Mouse (Mus musculus) adrenal gland, postnatal 14 days (tissue): ENCODE results near the gene Zfp53. TPM values are rescaled to one million over a fixed set of nuclear protein-coding genes. Genes with fewer than 3 reads are reported as not detected.
"Not testable (repeated sequence)": the region's sequence is repeated elsewhere in the genome, so short reads cannot be mapped to it uniquely, and the experiment has no call there.

ENCODE experiments used
- DNase-seq: peaks from one replicate; pipeline ENCODE4 v3.0.0; 2021; ENCODE audit warnings: mixed read lengths
- long read RNA-seq, 2 experiments: library from polyadenylated mRNA; stranded (forward); transcript quantifications; one replicate each; pipeline ENCODE4 v2.0.0; 2021
- total RNA-seq: library from RNA; stranded (reverse); gene quantifications from 2 replicates; pipeline ENCODE4 v1.2.3, GENCODE M21; 2021

The Zfp53 gene
- 4.8 and 5.6 TPM in 2 replicates for total RNA-seq
- long read RNA-seq, experiment 1, partial matches to known transcripts = 2 of 5 reads
- long read RNA-seq, experiment 1, other reads (novel, unspliced or antisense) = 1 of 5 reads
- long read RNA-seq, experiment 2, partial matches to known transcripts = 1 of 10 reads
- long read RNA-seq, experiment 2, other reads (novel, unspliced or antisense) = 6 of 10 reads

- DNase-seq = peak; percentile 93
Observed at GRCm38 (mm10) chr17:21488760-21489499, at the start of gene Zfp53. Gene Zfp53, plus strand, starts transcription at chr17:21488998.

GRCm38 (mm10) chr17:21449669-21450068, 39.1 kb upstream of the Zfp53 start:
- peak; percentile 75 for DNase-seq

DNA sequence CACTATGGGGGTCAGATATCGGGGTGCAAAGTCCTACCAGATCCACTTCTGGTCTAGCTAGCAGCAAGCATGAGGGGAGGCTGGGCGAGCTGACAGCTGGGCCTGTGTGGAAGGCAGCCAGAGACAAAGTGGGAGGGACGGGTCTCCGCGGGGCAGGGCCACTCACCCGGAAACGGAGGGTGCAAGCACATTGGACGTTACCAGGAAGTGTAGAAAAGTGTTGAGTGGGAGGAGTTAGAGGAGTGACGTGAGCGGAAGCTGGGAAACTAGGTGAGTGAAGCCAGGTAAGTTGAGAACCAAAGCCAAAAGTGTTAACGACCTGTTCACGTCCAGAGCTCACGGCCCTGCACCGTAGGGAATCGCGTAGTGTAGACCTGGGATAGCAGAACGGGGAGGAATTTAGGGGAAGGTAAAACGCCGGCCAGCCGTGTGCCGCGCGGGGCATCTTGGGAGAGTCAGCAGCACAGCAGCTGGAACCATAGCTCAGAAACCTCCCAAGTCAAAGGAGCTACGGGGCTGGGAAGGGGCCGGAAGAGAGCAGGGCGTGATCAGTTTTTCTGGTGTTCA, 38.6 kb upstream of the Zfp53 start, which contains the start of gene Zfp51:
Zfp51 (plus strand) TSS at position 237 of the 567 bp plus-strand sequence.
- DNase-seq = peak; percentile 96

DNA sequence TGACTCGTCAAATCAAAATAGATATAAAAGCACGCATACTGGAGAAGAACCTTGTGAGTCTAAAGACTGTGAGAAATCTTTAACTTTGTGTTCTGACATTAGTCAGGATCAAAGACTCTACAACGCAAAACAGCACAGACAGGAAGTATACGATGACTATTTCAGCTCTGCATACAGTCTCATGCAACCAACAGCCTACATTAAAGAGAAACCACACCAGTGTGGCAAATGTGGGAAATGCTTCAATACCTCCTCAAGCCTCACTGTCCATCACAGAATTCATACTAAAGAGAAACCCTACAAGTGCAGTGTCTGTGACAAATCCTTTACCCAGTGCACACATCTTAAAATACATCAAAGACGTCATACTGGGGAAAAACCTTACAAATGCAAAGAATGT, 25.2 kb upstream of the Zfp53 start:
- no peak for DNase-seq

DNA sequence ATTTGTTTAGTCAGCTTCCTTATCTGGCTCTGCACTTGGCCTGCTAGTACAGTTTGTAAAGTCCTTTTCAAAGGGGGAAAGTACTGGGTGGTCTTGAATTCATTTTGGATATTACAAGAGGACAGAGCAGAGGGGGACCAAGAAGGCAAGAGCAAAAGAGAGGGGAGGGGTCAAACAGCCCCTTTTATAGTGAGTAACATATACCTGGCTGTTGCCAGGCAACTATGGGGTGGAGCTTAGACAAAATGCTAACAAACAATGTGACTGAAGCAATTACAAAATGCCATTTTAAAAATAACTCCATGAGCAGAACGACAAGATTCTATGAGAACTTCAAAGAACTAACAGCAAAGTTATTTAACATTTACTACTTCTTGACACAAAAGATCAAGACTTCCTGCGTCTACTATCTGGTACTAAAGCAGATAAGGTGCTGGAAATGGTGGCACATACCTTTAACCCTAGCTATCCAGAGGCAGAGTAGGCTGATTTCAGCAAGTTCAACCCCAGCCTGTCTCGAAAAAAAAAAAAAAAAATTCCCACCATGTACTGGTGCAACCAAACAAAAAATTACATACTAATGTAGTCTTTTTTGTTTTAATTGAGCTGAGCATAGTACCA, 16.7 kb upstream of the Zfp53 start:
- DNase-seq = no peak

- DNase-seq = no peak
Observed at GRCm38 (mm10) chr17:21472653-21473307, 16.0 kb upstream of the Zfp53 start.

DNA sequence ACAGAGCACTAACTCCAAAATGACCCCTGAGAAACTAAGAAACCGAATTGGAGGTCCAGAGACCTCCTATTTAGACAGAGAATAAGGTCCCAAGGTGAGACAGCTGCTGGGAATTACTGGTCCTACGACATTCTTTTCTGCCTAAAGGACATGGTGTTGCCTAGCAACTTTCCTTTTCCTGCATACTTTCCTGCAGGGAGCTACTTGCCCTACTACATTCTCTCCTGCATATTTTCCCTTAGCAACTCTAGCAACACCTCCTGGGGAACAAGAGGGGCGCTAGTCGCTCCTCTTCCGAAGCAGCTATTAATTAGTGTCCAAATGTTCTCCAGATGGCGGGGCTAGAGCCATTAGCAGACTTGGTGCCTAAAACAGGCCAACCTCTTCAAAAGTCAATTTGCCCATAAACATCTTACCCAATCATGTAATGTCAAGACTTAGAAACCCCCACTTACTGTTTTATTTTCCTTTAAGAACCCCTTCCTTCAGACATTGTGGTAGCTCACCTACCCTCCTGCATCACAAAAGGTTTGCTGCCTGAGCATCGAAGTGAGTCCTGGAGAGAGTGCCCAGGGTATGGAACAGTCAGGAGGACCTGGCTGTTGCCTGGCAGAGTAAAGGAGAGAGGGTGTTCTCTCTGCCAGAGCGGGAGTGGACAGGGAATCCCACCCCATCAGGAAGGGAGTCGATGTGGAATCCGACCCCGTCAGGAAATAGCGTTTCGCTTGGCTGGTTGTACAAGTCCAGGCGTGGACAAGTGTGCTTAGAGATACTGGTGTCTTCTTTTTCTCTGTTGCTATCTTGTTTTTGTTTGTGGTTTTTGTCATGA, 15.2 kb upstream of the Zfp53 start:
- DNase-seq = no peak

DNA sequence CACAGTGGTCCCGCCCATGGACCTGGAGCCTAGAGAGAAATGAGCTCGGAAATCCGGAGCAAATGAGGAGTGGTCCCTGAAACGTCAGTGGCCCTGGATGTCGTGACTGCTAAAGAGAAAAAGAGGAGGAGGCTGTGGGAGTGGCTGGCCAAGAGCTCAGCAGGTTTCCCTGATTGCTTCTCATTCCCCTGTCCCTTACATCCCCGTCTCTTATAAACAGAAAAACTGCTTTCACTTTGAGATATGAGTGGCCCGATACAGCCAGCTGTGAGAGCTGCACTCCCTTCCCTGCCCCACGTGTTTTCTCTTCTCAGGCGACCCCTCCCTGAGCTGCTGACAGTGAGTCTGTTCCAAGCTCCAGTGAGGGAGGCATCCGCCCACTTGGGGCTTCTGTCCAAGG, 14.1 kb upstream of the Zfp53 start:
- DNase-seq = not testable (repeated sequence)

DNA sequence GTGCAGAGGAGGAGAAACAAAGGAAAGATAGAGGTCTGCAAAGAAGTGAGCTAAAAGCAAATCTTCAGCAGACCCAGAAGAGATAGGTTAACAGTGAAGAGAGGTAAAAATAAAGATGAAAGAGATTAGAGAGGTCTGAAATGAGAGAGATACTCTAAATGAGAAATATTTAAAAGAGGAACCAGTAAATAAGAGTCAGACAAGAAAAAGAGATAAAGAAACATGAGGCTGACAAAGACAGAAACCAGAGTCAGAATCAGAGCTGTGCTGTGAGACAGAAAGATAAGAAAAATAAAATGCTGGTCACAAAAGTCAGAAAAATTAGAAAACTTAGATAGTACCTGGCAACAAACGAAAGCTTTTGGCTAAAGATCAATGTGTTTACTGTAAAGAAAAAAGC, 13.5 kb upstream of the Zfp53 start:
- DNase-seq = not testable (repeated sequence)

- DNase-seq = peak; percentile 47
Observed at GRCm38 (mm10) chr17:21476351-21476750, 12.4 kb upstream of the Zfp53 start.

GRCm38 (mm10) chr17:21478103-21478777, 10.6 kb upstream of the Zfp53 start:
- DNase-seq = not testable (repeated sequence)

DNA sequence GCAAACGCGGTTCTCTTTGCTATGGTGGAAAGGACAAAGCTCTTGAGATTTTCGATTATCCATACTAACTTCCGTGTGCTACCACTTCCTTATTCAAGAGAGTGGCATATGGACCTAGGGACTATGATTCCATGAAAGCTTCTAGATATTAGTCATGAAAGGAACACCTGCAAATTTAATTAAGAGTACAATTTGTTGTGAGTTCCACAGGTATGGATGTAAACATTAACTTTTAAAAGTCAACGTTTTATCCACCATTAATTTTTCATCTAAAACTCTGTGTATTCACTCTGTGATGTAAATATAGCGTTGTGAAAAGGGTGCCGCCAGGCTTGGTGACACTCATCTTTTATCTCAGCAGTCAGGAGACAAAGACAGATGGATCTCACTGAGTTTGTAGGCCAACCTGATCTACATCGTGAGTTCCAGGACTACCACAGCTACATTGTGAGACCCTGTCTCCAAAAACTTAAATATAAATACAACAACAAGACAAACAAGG, 753 bp downstream of the Zfp53 start:
- DNase-seq = no peak

DNA sequence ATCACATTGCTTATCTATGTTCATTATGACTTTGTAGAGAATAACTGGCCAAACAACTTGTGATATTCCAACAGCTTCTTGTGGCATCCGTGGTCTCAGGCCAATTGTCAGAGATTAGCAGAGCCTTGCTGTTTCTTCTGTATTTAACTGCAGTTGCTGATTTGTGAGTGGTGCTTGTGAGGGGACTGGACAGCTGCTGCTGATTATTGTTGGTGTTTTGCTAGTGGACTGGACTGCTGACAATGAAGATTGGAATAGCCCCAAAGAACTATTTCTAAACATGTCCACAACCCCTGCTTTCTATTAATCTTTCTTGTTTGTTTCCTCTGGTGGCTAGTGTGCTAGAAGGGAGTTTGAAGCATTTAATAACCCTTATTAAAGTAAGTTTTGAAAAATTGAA, 12.6 kb downstream of the Zfp53 start:
- DNase-seq = no peak

DNA sequence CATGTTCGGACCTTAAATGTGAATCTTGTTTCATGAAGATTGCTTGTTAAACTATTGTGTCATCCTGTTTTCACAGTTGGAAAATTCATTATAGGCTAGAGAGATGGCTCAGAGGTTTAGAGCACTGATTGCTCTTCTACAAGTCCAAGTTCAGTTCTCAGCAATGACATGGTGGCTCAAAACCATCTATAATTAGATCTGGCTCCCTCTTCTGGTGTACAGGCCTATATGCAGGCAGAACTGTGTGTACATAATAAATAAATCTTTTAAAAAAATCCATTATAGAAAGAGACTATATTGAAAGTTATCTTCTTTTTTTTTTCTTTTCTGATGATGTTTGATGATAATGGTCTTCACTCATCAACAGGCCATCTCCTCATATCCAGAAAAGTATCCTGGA, 15.7 kb downstream of the Zfp53 start:
- DNase-seq = no peak

- no peak for DNase-seq
Observed at GRCm38 (mm10) chr17:21506258-21506657, 17.5 kb downstream of the Zfp53 start.

DNA sequence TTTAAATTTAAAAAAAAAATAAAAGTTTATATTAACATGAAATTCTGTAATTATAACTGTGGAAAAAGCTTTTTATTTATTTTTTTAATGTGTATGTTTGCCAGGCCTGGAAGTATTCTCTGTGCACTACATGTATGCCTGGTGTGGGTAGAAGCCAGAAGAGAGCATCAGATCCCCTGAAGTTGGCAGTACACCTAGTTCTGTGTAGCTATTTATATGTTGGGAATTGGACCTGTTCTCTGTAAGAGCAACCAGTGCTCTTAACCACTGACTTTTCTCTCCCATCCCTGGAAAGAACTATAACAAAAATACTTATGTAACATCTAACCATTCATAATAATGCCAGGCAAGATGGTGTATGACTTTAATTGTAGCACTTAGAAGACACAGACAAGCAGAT, 21.0 kb downstream of the Zfp53 start:
- no peak for DNase-seq

DNA sequence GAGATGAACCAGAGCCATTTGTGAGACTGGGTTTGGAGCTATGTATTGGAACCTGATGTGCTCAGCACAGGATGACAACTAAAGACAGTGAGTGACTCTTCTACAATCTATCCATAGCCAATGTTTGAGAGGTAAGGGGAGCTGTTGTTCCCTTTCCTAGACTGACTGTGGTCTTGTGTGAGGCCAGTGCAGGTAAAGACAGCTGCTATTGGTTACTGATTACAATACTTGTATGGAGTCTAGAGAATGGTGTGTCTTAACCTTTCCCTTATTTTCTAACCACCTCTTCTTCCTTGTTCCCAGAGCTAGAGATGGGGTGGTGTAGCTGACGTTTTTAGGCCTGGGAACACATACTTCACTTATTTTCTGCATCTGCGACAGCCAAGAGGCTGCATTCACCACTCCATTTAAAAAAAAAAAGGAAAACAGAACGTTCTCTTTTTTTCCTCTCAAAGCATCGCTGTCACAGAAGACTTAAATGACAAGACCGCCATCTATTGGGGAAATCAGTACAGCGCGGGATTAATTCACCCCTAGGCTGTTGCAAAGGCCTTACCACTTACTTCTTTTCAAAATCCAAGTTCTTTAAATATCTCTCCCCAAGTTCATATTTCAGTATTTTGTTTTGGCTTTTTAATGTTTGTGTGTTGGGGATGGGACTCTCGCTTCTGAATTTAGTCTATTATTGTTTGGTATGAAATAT, 26.8 kb downstream of the Zfp53 start:
- peak; percentile 79 for DNase-seq

GRCm38 (mm10) chr17:21516201-21517129, 27.7 kb downstream of the Zfp53 start:
- peak; percentile 86 for DNase-seq

DNA sequence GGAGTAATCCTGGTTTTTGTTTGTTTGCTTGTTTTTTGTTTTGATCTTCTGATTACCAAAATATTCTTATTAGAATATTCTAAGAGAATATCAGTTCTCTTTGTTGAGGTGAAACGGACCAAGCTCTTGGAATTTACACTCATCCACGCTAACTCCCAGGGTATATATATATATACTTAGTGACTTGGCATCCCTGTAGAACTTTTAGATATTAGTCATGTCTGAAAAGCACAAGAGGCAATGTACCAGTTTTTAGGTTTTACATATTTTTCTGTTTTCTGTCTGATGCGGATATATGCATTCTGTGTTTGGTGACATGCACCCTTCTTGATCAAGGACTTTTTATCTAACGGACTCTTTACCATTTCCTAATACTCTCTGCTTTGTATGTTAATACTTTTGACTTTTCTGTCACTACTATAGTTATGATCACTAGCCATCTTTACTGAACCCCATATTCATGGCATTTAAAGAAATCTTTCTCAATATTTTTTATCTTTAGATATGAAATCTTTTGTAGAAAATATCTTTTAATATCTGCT, 28.4 kb downstream of the Zfp53 start:
- no peak for DNase-seq
